Mouse (Mus musculus) yolk sac, embryonic 10.5 days (tissue): ENCODE data around the gene Spcs2.

Source experiments
- DNase-seq: peaks from one replicate; pipeline ENCODE4 v3.0.0-alpha.2; 2017; ENCODE audit warnings: low spot score

Gene Spcs2

DNA sequence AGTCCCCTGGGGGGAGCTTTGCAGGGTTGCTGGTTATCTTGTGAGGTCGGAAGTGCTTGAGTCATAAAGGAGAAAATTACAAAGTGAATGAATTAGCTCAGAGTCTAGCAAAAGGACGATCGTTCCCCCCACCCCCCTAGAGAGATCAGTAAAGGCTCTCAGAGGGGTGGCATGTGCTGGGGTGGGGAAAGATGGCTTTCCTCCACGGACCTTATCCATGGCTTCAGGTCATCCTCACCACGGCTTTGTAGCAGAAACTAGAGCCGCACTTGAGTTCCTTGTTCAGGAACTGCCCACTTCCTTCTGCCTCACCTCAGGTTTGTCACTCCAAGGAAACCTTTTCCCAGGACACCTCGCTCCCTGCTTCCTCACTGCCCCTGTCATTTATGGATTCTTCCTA lies at the start of gene Spcs2:
Spcs2 (minus strand) TSS at position 101 of the 400 bp plus-strand sequence.
- DNase-seq, result no peak

DNA sequence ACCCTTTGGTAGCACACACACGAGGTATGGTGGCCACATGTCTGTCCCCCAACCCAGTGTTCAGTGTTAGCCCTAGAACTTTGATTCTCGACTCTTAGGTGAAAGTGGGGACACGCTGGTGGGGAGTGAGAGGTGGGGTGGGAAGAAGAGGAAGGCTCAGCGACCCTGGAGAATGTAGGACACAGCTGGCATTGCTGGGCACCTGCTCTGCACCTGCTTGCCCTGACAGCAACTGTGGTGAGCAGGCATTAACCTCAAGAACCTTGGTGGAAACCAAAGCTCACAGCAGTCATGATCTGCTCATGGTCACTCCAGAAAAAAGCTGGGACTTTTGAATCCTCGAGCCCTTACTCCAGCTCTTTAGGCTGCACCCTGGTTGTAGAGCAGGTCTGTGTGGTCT lies 47.8 kb upstream of the Spcs2 start:
- DNase-seq, result no peak

DNA sequence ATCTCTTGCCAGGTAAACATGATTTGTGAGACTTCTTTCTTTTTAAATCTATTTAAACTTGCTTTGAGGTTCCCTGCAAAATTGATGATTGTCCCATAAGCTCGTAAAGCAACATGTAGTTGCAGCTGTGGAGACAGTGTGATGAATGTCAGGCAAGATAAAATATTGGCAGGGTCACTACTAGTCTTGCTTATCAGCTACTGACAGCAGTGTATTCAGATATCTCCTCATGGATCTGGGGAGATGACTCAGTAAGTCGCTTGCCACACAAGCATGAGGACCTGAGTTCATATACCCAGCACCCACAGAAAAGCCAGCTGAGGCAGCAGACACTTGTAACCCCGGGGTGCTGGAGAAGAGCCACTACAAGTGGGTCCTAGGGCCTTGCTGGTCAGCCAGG lies 44.2 kb upstream of the Spcs2 start:
- DNase-seq, result no peak

DNA sequence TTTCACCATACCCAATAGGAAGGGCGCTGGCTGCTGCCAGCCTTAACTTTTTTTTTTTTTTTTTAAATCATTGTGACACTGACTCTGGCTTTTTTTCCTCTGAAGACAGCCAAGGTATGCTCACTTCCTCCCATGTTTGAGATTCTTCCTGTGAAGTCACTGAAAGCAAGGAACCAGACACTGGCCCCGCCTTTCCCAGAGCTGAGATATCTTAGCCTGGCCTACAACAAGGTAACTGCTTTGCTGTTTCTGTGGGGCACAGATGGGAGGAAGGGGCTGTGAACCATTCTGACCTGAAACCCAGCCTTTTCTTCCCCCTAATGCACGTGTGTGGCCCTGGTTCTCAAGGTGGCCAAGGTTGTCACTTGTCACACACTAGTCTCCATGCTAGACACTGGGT lies 43.1 kb upstream of the Spcs2 start:
- no peak for DNase-seq

DNA sequence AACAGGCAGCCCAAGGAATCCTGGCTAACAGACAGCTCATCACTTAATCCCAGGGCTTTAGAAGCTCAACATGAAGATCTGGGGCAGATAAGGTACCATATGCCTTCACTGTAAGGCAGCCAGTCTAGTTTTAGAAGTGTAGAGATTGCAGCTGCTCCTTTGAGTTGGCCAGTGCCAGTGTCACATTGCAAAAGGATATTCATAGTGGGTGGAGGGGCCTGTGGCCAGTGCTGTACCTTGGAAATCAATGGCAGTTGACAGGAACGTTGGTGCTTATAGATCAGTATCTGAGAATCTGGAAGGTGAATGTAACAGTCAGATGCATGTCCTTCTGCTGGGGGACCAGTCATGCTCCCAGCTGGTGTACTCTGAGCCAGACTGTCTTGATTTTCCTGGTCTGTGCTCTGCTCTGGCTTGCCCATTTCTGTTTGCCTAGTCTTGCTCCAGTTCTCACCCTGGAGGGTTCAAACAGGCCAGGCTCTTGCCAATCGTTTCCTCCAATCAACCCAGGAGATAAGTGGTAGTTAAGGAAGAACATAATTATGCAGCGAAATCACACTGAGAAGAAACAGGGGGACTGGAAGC lies 41.3 kb upstream of the Spcs2 start:
- peak; percentile 16 for DNase-seq

DNA sequence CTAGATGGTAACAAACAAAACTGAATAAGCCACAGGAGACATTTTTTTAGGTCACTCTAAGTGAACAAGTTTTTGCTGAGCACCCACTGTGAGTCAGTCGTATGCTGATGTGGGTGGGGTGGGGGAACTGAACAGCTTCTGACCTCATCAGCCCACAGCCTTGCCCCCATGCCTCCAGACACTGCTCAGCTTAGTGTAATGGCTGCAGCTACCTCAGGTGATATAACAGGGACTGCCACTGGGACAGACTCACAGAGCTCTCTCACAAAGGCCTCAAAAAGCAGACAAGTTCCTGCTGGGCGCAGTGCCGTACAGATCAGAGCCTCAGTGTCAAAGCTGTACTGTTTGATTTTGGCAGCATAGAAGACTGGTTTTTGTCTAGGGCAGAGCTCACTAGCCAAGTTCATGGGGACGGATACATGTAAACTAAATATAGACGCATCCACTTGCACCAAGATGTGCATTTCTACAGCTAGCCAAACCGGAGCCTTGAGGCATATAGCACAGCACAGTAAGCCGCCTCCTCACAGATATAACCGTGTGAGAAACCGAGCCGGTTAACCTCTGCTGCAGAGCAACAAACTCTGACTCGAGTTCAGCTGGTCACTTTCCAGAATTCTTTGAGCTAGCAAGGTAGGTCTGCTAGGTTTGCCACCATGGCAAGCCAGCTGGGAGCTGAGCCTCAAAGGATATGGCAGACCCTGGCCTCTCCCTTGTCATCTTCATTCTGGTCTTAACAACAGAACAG lies 39.8 kb upstream of the Spcs2 start:
- DNase-seq, result no peak

DNA sequence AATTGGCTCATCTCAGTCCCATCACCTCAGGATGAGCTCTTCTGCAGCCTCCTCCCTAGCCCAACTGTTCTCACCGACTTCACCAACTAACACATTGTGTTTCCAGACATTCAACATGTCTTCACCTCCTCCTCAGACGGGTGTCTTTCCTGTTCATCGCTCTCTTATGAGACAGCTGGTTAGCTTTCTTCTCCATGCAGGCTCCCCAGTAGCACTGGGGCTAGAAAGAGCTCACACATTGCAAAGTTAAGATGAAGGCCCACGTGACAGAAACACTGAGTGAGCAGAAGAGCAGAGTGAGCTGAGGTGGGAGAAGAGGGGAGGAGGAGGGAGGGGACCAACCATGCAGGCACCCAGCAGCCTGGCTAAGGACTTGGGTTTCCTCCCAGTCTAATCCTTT lies 38.9 kb upstream of the Spcs2 start:
- no peak for DNase-seq

DNA sequence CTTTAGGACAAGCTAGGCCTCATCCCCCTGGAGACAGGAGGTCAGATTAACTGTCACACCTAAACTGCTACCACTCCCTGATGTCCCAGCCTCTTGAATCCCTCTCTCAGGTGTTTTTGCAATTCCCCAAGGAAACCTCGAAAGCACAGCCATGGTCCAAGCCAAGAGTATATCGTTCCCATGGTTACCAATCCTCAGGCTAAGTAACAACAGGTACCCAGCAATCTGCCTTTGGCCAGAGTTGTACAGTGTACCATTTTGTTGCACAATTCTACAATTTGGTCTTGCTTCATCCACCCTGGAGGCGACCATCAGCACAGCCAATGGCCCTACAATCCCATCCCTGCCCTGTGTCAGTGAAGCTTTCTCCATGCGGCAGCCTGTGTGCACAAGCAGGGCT lies 33.6 kb upstream of the Spcs2 start:
- no peak for DNase-seq

DNA sequence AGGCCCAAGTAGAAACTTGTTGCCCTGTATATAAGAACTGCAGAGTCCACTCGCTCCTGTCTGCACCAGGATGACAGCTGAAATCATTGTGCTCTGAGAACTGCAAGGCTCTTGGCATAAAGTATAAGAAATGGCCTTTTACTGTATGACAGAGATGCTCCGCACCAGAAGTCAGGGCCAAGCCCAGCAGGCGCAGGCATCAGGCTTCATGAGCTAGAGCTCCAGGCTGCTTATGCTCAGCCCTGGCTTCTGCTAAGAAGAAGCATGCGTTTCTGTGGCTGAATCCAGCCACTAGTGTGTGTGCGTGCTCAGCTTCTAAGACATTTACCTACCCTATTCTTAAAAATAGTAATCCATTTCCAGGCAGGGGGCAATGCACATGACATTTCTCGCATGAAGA lies 31.2 kb upstream of the Spcs2 start:
- no peak for DNase-seq

DNA sequence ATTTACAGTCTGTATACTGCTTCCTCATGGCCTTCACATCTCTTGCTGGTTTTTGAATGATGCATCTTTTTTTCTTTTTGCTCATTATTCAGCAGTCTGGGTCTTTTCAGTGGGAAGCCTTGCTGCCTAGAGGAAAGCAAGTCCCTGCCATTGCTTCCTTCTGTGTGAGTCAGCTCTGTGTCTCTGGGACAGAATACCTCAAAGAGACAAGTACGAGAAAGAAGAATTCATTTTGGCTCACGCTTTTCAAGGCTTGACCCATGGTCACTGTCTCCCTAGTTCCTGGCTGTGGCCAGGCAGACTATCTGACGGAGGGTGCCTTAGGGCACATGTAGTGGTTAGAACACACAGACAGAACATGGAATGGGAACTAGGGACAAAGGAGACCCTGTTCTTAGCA lies 30.7 kb upstream of the Spcs2 start:
- DNase-seq, result no peak

DNA sequence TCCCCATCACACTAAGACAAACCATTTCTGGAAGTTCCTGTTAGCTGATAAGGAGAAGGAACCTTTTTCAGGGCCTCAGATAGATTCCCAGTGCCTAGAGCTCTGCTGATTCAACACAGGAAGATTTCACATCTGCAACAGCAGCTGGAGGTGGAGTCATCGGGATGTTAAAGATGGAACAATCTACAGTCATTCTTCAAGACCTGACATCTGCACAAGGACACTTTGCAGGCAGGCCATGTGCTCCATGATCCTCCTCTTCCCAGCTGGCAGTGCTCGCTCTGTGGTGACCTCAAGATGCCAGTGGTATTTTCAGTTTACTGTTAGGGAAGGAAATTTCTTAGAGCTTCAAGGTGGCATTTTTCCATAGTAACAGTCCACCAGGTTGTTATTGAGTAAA lies 29.1 kb upstream of the Spcs2 start:
- no peak for DNase-seq

DNA sequence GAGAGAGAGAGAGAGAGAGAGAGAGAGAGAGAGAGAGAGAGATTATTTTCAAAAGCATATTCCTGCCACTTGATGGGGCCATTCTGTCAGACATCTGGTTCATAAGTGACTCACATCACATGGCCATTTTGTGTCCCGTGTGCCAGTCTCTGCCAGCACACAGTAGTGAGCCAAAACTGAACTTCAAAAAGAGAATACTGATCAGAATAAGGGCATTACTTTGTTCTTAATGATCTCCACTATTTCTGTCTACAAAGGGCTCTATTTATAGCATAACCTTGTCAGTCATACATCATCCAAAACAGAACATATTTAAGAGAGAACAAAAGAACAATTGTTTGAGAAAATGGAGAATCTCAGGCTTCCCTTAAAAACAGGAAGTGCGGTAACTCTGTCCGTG lies 28.2 kb upstream of the Spcs2 start:
- DNase-seq, result no peak

DNA sequence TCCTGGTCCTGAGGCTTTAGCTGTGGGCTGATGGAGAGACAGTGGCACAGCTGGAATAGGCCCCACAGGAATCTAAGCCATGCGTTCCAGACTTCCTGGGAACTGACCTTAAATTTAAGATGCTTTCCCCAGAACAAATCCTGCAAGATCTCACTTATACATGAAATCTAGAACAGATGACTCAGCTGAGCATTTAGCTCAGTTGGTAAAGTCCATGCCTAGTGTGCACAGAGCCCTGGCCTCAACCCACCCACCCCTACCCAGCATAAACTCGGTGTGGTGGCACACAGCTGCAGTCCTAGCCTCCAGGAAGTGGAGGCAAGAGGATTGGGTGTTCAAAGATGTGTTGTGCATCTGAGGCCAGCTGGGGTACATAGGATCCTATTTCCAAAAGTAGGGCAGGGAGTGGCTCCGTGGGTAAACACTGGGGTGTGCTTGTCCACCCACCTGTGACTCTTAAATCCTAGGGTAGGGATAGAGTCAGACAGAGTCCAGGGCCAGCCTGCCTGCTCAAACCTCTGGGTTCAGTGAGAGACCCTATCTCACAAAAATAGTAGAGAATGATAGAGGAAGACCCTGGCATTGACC lies 27.0 kb upstream of the Spcs2 start:
- DNase-seq, result no peak

DNA sequence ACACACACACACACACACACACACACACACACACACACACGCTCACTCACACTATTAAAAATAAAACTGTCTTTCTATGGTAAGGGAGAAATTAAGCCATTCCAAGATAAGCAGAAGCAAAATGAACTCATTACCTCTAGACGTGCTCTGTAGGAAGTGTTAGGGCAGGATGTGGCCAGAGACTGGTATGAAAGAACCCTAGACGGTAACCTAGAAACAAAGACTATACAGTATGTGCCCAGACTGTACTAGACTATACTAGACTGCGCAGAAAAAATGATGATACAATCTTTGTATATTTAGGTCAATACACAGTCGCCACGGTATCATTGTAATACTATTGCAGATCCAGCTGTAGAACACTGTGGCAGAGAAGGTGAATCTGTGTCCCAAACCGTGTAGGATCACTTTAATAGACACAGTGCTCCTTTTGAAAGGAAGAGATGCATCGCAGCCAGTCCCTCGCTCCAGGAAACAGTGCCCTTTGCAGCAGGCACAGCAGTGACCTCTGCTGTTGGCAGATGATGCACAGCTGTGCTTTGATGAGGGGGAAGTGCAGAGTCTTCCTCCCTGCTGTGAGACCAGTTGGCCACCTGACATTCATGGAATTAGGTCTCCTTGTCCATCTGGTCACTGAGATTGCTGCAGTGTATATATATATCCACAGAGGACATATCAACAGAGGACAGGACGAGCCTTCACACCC lies 26.1 kb upstream of the Spcs2 start:
- DNase-seq, result no peak

DNA sequence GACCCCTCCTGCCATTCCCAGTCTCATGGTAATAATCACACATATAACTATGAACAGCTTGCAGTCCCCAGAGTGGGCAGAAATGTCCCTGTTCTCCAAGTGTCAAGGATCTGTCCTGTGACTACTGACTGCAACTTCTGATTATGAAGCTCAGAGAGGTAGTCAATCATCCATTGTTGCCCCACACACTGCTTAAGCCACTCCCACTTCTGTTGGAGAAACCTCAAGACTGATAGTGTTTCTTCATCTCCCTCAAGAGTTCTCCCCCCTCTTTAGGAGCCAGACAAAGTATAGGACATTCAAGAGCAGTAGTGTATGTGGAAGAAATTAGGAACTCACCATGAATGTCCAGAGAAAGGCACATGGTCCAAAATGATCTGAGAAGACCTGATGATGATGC lies 24.5 kb upstream of the Spcs2 start:
- no peak for DNase-seq

DNA sequence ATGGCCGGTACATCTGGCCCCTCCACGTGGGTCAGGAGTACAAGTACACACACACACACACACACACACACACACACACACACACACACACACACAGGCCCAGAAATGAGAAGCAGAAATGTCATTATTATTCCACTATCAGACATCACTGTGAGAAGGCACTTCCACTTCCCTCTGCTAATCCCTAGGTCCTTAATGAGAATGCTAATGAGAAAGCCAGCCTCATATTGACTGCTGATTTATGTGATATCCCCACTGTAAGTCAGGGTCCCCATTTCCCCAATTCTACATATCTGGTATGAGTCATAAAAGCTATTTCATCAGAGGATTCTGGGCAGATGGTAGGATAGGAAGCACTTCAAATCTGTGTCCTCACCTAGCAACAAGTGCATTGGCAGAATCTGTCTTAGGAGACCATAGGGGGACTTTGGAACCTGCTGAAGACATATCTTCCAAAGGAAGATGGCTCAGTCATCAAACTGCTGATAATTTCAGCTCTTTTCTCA lies 24.0 kb upstream of the Spcs2 start:
- no peak for DNase-seq

DNA sequence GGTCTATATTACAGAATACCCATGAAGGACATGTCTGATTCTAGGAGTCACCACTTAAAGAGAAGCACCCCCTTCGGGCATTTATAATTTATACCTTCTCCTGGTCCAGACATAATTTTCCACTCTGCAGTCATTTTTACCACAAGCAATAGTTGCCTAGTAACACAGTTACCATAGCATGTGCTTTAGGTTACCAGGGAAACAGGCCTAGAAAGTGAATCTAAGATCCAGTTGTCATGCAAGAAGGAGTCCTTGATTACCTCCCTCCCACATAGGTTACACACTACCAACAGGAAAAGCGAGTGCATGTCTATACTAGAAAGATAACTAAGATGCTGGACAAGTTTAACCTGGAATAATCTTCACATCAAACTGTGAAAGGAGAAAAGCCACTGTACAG lies 15.0 kb upstream of the Spcs2 start:
- DNase-seq, result no peak

DNA sequence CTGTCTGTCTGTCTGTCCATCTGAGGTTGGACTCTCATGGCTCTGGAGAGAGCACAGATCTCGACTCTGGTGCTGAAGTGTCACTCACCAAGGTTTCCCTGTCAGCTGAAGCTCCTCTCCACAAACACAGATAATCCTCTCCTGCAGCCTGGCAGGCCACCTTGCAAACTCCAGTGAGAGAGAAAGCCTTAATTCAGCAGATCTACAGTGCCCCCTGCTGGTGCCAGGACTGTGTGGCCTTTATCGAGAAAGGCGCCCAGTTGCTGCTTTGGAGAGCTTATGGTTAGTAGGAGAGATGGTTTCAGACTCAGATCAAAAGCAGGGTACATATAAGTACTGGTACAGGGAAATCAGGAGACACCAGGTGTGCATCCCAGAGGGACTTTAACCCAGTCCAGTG lies 13.1 kb upstream of the Spcs2 start:
- DNase-seq, result peak; percentile 72

DNA sequence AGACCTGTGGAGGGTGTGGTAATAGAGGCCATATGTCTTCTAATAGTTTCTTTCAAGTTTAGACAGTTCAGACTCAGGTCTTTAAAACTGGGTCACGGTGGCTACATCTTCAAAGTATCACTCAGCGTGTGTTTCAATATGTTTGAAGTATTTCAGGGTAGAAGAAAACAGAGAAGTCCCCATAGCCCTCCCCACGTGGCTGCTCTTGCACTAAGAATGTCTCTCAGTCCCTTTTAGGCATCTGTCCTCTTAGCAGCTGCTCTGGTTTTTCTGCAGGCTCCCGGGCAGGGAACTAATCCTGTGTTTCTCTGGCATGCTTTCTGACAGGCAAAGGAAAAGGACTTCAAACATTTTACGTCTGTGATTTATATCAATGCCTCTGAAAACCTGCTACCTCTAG lies 12.6 kb upstream of the Spcs2 start:
- DNase-seq, result no peak

DNA sequence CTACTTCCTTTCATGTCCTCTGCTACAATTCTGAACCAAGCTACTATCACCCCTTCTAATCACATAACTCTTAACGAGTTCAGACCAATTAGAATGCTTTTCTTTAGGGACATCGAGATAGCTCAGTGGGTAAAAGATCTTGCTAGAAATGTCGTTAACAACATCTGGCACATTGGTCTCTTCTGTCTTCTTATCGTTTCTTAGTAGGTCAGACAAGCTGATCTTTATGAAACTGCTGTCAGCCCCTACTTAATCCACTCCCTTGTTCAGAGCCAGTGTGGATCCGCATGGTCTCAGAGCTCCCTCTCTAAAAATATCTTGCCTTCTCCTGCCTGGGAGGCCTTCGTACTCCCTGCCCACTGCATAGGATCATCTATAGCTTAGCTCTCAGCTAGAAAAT lies 10.7 kb upstream of the Spcs2 start:
- no peak for DNase-seq

DNA sequence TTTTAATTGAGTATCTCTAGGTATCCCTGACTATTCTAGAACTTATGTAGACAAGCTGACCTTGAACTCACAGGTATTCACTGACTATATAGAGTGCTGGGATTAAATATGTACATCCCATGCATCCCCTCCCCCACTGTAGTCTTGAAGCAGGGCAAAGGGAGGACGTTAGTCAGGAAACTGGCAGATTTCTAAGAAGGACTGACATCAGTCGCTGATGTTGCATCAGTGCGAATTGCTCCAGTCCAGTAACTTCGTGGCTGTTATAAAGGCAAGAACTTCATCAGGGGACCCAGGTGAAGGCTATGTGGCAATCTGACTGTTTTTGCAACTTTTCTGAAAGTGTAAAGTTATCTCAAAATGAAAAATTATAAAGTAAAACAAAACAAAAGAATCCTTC lies 6.0 kb upstream of the Spcs2 start:
- DNase-seq, result no peak

DNA sequence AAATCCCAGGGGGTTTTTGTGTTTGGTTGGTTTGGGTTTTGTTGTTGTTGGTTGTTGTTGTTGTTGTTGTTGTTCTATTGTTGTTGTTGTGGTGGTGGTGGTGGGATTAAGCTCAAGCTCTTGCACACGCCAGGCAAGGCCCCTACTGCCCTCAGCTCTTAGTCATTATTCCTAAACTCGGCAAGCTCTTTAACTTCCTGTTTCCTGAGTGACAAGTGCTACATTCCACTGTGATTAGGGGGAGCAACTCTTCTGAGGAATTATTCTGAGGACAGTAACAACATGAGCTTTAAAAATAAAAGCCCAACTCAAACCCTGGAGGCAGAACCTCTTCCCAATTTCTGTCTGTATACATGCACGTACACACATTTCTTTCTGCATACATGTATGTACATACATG lies 2.0 kb upstream of the Spcs2 start:
- no peak for DNase-seq
